Mouse (Mus musculus) E14TG2a.4 (cell line): ENCODE data around the gene Hydin.

ENCODE experiments used
- H3K27me3 ChIP-seq: 2 replicates; pipeline ENCODE4 v1.6.1; 2014; ENCODE audit warnings: low read length, control low read depth; ENCODE audit not compliant: insufficient read depth
- H3K36me3 ChIP-seq: 2 replicates; pipeline ENCODE4 v1.6.1; 2014; ENCODE audit warnings: low read length, control low read depth; ENCODE audit not compliant: insufficient read depth
- H3K4me1 ChIP-seq: replicated peaks from 2 replicates; pipeline ENCODE4 v1.6.1; 2014; ENCODE audit warnings: low read depth, low read length, control low read depth
- H3K4me3 ChIP-seq: replicated peaks from 2 replicates; pipeline ENCODE4 v1.5.1; 2014; ENCODE audit warnings: mild to moderate bottlenecking, low read length
- H3K9me3 ChIP-seq: 2 replicates; pipeline ENCODE4 v1.6.1; 2014; ENCODE audit warnings: low read length, control low read depth
- CTCF ChIP-seq: conservative IDR thresholded peaks from 2 replicates; pipeline ENCODE4 v1.5.1; 2014; ENCODE audit warnings: low read length
- NANOG ChIP-seq: IDR thresholded peaks from 2 replicates; pipeline ENCODE4 v1.6.1; 2014; ENCODE audit warnings: borderline replicate concordance, low read length, mixed read lengths
- POU5F1 ChIP-seq: IDR thresholded peaks from 2 replicates; pipeline ENCODE4 v1.6.1; 2014; ENCODE audit warnings: low read length, borderline replicate concordance

Gene Hydin

GRCm38 (mm10) chr8:110631201-110631600 lies 364.4 kb downstream of the Hydin start:
- TF ChIP-seq POU5F1 (no peak), NANOG (no peak), CTCF (no peak)

DNA sequence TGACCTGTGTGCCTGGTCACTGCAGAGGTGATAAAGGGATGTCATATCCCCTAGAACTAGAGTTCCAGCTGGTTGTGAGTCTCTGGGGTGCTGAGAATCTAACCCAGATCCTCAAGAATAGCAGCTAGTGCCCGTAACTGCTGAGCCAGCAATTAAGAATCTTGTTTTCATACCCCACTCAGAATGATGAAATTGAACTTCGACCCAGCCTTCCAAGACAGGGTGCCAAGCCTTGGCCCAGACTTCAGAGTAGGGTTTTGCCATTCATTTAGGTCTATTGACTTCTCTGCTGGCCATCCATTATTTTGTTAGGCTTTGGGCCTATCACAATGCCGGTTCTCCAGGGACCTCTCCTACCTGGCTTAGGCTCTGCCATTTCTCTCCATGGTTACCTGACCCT lies 367.0 kb downstream of the Hydin start:
- Histone ChIP-seq H3K27me3 (no peaks in the 10 kb centered on the region), H3K4me3 (no peak overlapping the region), H3K4me1 (peaks cover 22% of the 10 kb centered on the region), H3K9me3 (no peaks in the 10 kb centered on the region), H3K36me3 (peaks cover 96% of the 10 kb centered on the region)
- TF ChIP-seq CTCF (no peak), NANOG (no peak), POU5F1 (no peak)

More at GRCm38 (mm10) chr8:110631201-110631600, 364.4 kb downstream of the Hydin start:
- Histone ChIP-seq H3K4me3 (no peak overlapping the region), H3K36me3 (peaks cover 87% of the 10 kb centered on the region), H3K4me1 (peaks cover 48% of the 10 kb centered on the region), H3K27me3 (no peaks in the 10 kb centered on the region), H3K9me3 (no peaks in the 10 kb centered on the region)

GRCm38 (mm10) chr8:110636182-110636581 lies 369.4 kb downstream of the Hydin start:
- 0 out of 2 replicates have a peak, but pooled peaks cover 4% of the 10 kb centered on the region for H3K4me1 ChIP-seq
- TF ChIP-seq POU5F1 = no peak

GRCm38 (mm10) chr8:110642331-110642730 lies 375.6 kb downstream of the Hydin start:
- Histone ChIP-seq H3K27me3 (no peaks in the 10 kb centered on the region), H3K36me3 (peaks cover 93% of the 10 kb centered on the region), H3K4me1 (no peaks in the 10 kb centered on the region), H3K9me3 (no peaks in the 10 kb centered on the region), H3K4me3 (no peak overlapping the region)
- no peak for TF ChIP-seq CTCF
- no peak for TF ChIP-seq NANOG
- TF ChIP-seq POU5F1 = no peak

More at GRCm38 (mm10) chr8:110636182-110636581, 369.4 kb downstream of the Hydin start:
- H3K27me3 ChIP-seq = no peaks in the 10 kb centered on the region
- H3K9me3 ChIP-seq = no peaks in the 10 kb centered on the region
- H3K36me3 ChIP-seq = peaks cover 100% of the 10 kb centered on the region
- no peak overlapping the region for H3K4me3 ChIP-seq

GRCm38 (mm10) chr8:110643177-110643576 lies 376.4 kb downstream of the Hydin start:
- Histone ChIP-seq H3K27me3 (no peaks in the 10 kb centered on the region), H3K9me3 (no peaks in the 10 kb centered on the region), H3K4me1 (no peaks in the 10 kb centered on the region), H3K36me3 (peaks cover 85% of the 10 kb centered on the region), H3K4me3 (no peak overlapping the region)
- TF ChIP-seq CTCF (no peak), POU5F1 (no peak), NANOG (no peak)

DNA sequence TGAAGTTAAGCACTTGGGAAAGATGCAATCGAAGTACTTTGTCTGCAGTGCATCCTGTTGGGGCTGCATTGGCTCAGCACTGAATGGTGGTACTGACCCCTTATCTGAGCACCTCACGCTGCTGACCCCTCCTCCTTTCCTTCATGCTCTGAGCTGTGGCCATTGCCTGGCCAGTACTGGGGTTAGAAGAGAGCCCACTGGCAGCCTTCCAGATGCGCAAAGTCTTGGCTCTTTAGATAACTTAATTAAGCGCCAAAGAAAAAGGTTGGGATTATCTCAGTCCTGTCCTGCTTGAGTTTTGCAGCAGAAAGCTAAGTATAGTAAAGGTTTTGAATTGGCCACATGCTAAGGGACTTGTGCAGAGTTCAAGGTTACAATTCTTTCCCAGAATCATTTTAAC lies 377.6 kb downstream of the Hydin start:
- H3K27me3 ChIP-seq = no peaks in the 10 kb centered on the region
- peaks cover 83% of the 10 kb centered on the region for H3K36me3 ChIP-seq
- no peaks in the 10 kb centered on the region for H3K9me3 ChIP-seq
- H3K4me3 ChIP-seq = no peak overlapping the region
- TF ChIP-seq POU5F1 (no peak), NANOG (no peak), CTCF (no peak)
- H3K4me1 ChIP-seq = no peaks in the 10 kb centered on the region

- no peaks in the 10 kb centered on the region for H3K27me3 ChIP-seq
- H3K4me1 ChIP-seq = no peaks in the 10 kb centered on the region
- H3K36me3 ChIP-seq = peaks cover 83% of the 10 kb centered on the region
- TF ChIP-seq POU5F1 (no peak), CTCF (no peak), NANOG (no peak)
- no peak overlapping the region for H3K4me3 ChIP-seq
- H3K9me3 ChIP-seq = no peaks in the 10 kb centered on the region
These were observed 378.1 kb downstream of the Hydin start for GRCm38 (mm10) chr8:110644901-110645300.

- H3K4me3 ChIP-seq = no peak overlapping the region
- H3K9me3 ChIP-seq = no peaks in the 10 kb centered on the region
- H3K36me3 ChIP-seq = peaks cover 83% of the 10 kb centered on the region
- TF ChIP-seq CTCF = no peak
- no peak for TF ChIP-seq NANOG
- TF ChIP-seq POU5F1 = no peak
- H3K27me3 ChIP-seq = no peaks in the 10 kb centered on the region
- H3K4me1 ChIP-seq = no peaks in the 10 kb centered on the region
These were observed 378.6 kb downstream of the Hydin start for GRCm38 (mm10) chr8:110645340-110645739.

DNA sequence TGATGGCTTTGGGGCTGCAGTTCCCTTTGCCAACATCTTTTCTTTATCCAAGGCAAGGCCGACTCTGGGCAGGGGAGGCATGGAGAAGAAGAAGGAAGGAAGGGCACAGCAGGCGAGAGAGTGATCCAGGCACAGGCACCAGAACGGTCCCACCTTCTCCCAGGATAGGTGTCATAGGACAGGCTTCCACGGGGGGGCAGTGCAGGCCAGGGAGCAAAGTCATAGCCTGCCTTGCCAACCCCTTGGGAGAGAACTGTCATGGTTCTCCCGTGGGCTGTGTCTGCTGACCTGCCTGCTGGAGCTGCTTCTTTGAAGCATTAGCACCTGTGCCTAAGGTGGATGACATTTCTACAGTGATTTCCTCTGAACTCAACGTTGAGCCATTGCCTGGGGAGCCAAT lies 379.3 kb downstream of the Hydin start:
- peaks cover 83% of the 10 kb centered on the region for H3K36me3 ChIP-seq
- TF ChIP-seq CTCF (peak; percentile 59), NANOG (no peak)
- H3K9me3 ChIP-seq = no peaks in the 10 kb centered on the region
- no peaks in the 10 kb centered on the region for H3K27me3 ChIP-seq
- no peak overlapping the region for H3K4me3 ChIP-seq
- H3K4me1 ChIP-seq = 0 out of 2 replicates have a peak, but pooled peaks cover 3% of the 10 kb centered on the region
